Mouse (Mus musculus) lung, adult 2 months (tissue): ENCODE measurements around the gene Cap2. TPM values are rescaled to one million over a fixed set of nuclear protein-coding genes. Genes with fewer than 3 reads are reported as not detected.
A peak's percentile ranks its signal among the peaks of the same experiment; 100 is the strongest.

Source experiments
- DNase-seq: peaks from one replicate; pipeline ENCODE4 v3.0.0; 2022
- H3K4me1 ChIP-seq: fragments of 200-500 bp; 2 replicates; pipeline ENCODE4 v1.6.1; 2011; ENCODE audit warnings: low read length; ENCODE audit not compliant: control insufficient read depth, insufficient read depth
- H3K4me3 ChIP-seq: fragments of 200-500 bp; replicated peaks from 2 replicates; pipeline ENCODE3; 2011; ENCODE audit warnings: low read depth, mild to moderate bottlenecking, control low read depth, low read length; ENCODE audit errors: extremely low read depth
- CTCF ChIP-seq: fragments of 200-500 bp; IDR thresholded peaks from 2 replicates; pipeline ENCODE4 v1.5.1; 2011; ENCODE audit warnings: mild to moderate bottlenecking, low read length, control low read depth; ENCODE audit not compliant: insufficient read depth
- POLR2A ChIP-seq: fragments of 200-500 bp; IDR thresholded peaks from 2 replicates; pipeline ENCODE4 v1.6.1; 2011; ENCODE audit warnings: low read depth, mild to moderate bottlenecking, control low read depth, low read length, borderline replicate concordance; ENCODE audit errors: extremely low read depth
- WGBS: fragments of 180-500 bp; shearing (Covaris S2); methylation state at CpG from one replicate; pipeline ENCODE4 v1.1.7; 2018; 5-methylcytosine and 5-hydroxymethylcytosine counted together
- polyA plus RNA-seq: library from polyadenylated mRNA; depleted of rRNA; stranded (reverse); fragments of >200 nt; gene quantifications from 2 replicates; pipeline ENCODE4 v1.2.3, GENCODE M21; 2012

Cap2 gene
- polyA plus RNA-seq, 1 experiment: 17.8 TPM

GRCm38 (mm10) chr13:46502390-46502891, 793 bp downstream of the Cap2 start:
- H3K4me3 ChIP-seq: peak overlapping the region; percentile 55
- no peaks in the 10 kb centered on the region for H3K4me1 ChIP-seq
- no peak for TF ChIP-seq POLR2A
- no peak for TF ChIP-seq CTCF
- WGBS: 10% methylated on average over 20 of the region's 20 CpGs
- DNase-seq: peak; percentile 33

GRCm38 (mm10) chr13:46507944-46508343, 6.3 kb downstream of the Cap2 start:
- no peak overlapping the region for H3K4me3 ChIP-seq
- WGBS: 73% methylated on average over 7 of the region's 7 CpGs
- H3K4me1 ChIP-seq: no peaks in the 10 kb centered on the region
- DNase-seq: no peak
- TF ChIP-seq CTCF (no peak), POLR2A (no peak)

GRCm38 (mm10) chr13:46508823-46509222, 7.2 kb downstream of the Cap2 start:
- WGBS: 67% methylated on average over 4 of the region's 4 CpGs
- no peak for TF ChIP-seq CTCF
- DNase-seq: no peak

GRCm38 (mm10) chr13:46510460-46510859, 8.8 kb downstream of the Cap2 start:
- no peak for DNase-seq
- 89% methylated on average over 7 of the region's 7 CpGs for WGBS
- Histone ChIP-seq H3K4me3 (no peak overlapping the region), H3K4me1 (no peaks in the 10 kb centered on the region)
- TF ChIP-seq POLR2A (no peak), CTCF (no peak)

More at GRCm38 (mm10) chr13:46508823-46509222, 7.2 kb downstream of the Cap2 start:
- H3K4me1 ChIP-seq: no peaks in the 10 kb centered on the region
- no peak overlapping the region for H3K4me3 ChIP-seq

GRCm38 (mm10) chr13:46514484-46514883, 12.8 kb downstream of the Cap2 start:
- Histone ChIP-seq H3K4me3 (no peak overlapping the region), H3K4me1 (no peaks in the 10 kb centered on the region; the same call in 1 of the 2 replicates)
- TF ChIP-seq POLR2A (no peak), CTCF (no peak)
- DNase-seq: no peak
- WGBS: 90% methylated on average over 10 of the region's 10 CpGs

GRCm38 (mm10) chr13:46515120-46515523, 13.5 kb downstream of the Cap2 start:
- H3K4me3 ChIP-seq: no peak overlapping the region
- TF ChIP-seq CTCF (no peak), POLR2A (no peak)
- 65% methylated on average over 9 of the region's 9 CpGs for WGBS
- no peak for DNase-seq
- H3K4me1 ChIP-seq: no peaks in the 10 kb centered on the region; the same call in 1 of the 2 replicates

GRCm38 (mm10) chr13:46515524-46515923, 13.9 kb downstream of the Cap2 start:
- 66% methylated on average over 10 of the region's 10 CpGs for WGBS
- peak; percentile 29 for DNase-seq
- H3K4me1 ChIP-seq: no peaks in the 10 kb centered on the region; the same call in 1 of the 2 replicates
- no peak overlapping the region for H3K4me3 ChIP-seq
- TF ChIP-seq POLR2A (no peak), CTCF (no peak)

GRCm38 (mm10) chr13:46516183-46516582, 14.5 kb downstream of the Cap2 start:
- Histone ChIP-seq H3K4me1 (no peaks in the 10 kb centered on the region; the same call in 1 of the 2 replicates), H3K4me3 (no peak overlapping the region)
- WGBS: 52% methylated on average over 7 of the region's 7 CpGs
- DNase-seq: peak; percentile 59
- no peak for TF ChIP-seq POLR2A
- TF ChIP-seq CTCF: no peak

GRCm38 (mm10) chr13:46517211-46517685, 15.6 kb downstream of the Cap2 start:
- TF ChIP-seq POLR2A (no peak), CTCF (no peak)
- no peak for DNase-seq
- Histone ChIP-seq H3K4me3 (no peak overlapping the region), H3K4me1 (no peaks in the 10 kb centered on the region; the same call in 1 of the 2 replicates)
- 42% methylated on average over 4 of the region's 4 CpGs for WGBS

- DNase-seq: no peak
- H3K4me1 ChIP-seq: no peaks in the 10 kb centered on the region
- 64% methylated on average over 1 of the region's 1 CpGs for WGBS
- TF ChIP-seq POLR2A (no peak), CTCF (no peak)
- no peak overlapping the region for H3K4me3 ChIP-seq
Measured at GRCm38 (mm10) chr13:46521482-46521881, 19.8 kb downstream of the Cap2 start.
